Mouse (Mus musculus): ENCODE measurements at regions not wholly inside any gene's neighbourhood (a gene's known extent, or its start where the extent isn't known, plus 50 kb on each side); places are given as distances from the start of the nearest gene placed in this dataset.

- Histone ChIP-seq H3K27ac (ENCODE audit: insufficient read depth, low read depth, low read length, poor library complexity, severe bottlenecking) (no peak overlapping the region), H3K9me3 (ENCODE audit: control insufficient read depth, insufficient read depth, low read depth, low read length) (no peaks in the 10 kb centered on the region), H3K9ac (ENCODE audit: insufficient read depth, low read depth, low read length, poor library complexity, severe bottlenecking) (no peak overlapping the region), H3K4me3 (ENCODE audit: insufficient read depth in 1 of 2, low read depth in 1 of 2, low read length in 2 of 2, poor library complexity in 1 of 2, severe bottlenecking in 1 of 2) (no peak overlapping the region), H3K36me3 (ENCODE audit: control insufficient read depth, insufficient read depth, low read length, poor library complexity, severe bottlenecking) (no peaks in the 10 kb centered on the region), H3K4me1 (ENCODE audit: control insufficient read depth in 2 of 2, insufficient read depth in 2 of 2, low read length in 2 of 2, poor library complexity in 1 of 2) (no peaks in the 10 kb centered on the region)
- DNase-seq (ENCODE audit: low read depth, low spot score) = no peak
- in situ Hi-C loops (cut with MboI; ENCODE audit: low sequenced_read_pairs in 2 of 2, unreplicated experiment in 2 of 2) = loop anchor here in 1 of 2 experiments (10.0 kb wide), 1 partner anchor 718 kb away; no protein-coding TSS in a partner anchor
- TF ChIP-seq ZNF384 (IDR thresholded peaks at IDR 0.05; ENCODE audit: low read depth, low read length) (no peak), CHD2 (IDR thresholded peaks at IDR 0.05; ENCODE audit: low read depth, low read length) (no peak), MAFK (IDR thresholded peaks at IDR 0.05; ENCODE audit: insufficient read depth, low read depth, low read length) (no peak), HCFC1 (IDR thresholded peaks at IDR 0.05; ENCODE audit: borderline replicate concordance, insufficient read depth, low read length) (no peak), ZC3H11A (IDR thresholded peaks at IDR 0.05; ENCODE audit: borderline replicate concordance, low read depth, low read length) (no peak)
These were observed 338.8 kb upstream of the Ddhd1 start for GRCm38 (mm10) chr14:45996760-45997159.

GRCm38 (mm10) chr14:46004078-46004477, 346.1 kb upstream of the Ddhd1 start:
- Histone ChIP-seq H3K9me3 (ENCODE audit: control insufficient read depth, insufficient read depth, low read depth, low read length) (no peaks in the 10 kb centered on the region), H3K9ac (ENCODE audit: insufficient read depth, low read depth, low read length, poor library complexity, severe bottlenecking) (no peak overlapping the region), H3K36me3 (ENCODE audit: control insufficient read depth, insufficient read depth, low read length, poor library complexity, severe bottlenecking) (no peaks in the 10 kb centered on the region), H3K4me1 (ENCODE audit: control insufficient read depth in 2 of 2, insufficient read depth in 2 of 2, low read length in 2 of 2, poor library complexity in 1 of 2) (no peaks in the 10 kb centered on the region), H3K4me3 (ENCODE audit: insufficient read depth in 1 of 2, low read depth in 1 of 2, low read length in 2 of 2, poor library complexity in 1 of 2, severe bottlenecking in 1 of 2) (no peak overlapping the region), H3K27ac (ENCODE audit: insufficient read depth, low read depth, low read length, poor library complexity, severe bottlenecking) (no peak overlapping the region)
- no peak for TF ChIP-seq HCFC1 (IDR thresholded peaks at IDR 0.05; ENCODE audit: borderline replicate concordance, insufficient read depth, low read length)
- no peak for TF ChIP-seq CHD2 (IDR thresholded peaks at IDR 0.05; ENCODE audit: low read depth, low read length)
- no peak for TF ChIP-seq MAFK (IDR thresholded peaks at IDR 0.05; ENCODE audit: insufficient read depth, low read depth, low read length)
- TF ChIP-seq ZC3H11A (IDR thresholded peaks at IDR 0.05; ENCODE audit: borderline replicate concordance, low read depth, low read length) = no peak
- TF ChIP-seq ZNF384 (IDR thresholded peaks at IDR 0.05; ENCODE audit: low read depth, low read length) = no peak
- no peak for DNase-seq (ENCODE audit: low read depth, low spot score)
- in situ Hi-C loops (cut with MboI; ENCODE audit: low sequenced_read_pairs in 2 of 2, unreplicated experiment in 2 of 2) = no loop called here

DNA sequence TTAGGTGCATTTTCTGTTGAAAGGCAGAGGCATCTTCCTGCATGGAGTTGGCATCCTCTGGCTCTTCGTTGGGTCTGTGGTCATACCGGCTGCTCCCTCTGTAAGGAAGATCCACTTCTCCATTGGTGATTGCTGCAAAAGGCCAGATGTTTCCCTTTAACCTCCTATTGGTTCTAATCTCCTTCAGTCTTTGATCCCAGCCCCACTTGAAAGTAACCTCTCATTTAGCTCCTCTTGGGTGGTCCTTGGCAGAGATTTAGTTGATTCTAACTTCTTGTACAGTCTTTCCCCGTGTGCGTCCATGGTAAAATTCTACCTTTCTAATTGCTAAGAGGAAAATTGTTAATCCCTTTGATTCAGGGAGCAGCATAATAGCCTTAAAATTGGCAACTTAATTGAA, 347.4 kb upstream of the Ddhd1 start:
- Histone ChIP-seq H3K4me3 (ENCODE audit: insufficient read depth in 1 of 2, low read depth in 1 of 2, low read length in 2 of 2, poor library complexity in 1 of 2, severe bottlenecking in 1 of 2) (no peak overlapping the region), H3K9me3 (ENCODE audit: control insufficient read depth, insufficient read depth, low read depth, low read length) (no peaks in the 10 kb centered on the region), H3K27ac (ENCODE audit: insufficient read depth, low read depth, low read length, poor library complexity, severe bottlenecking) (no peak overlapping the region), H3K9ac (ENCODE audit: insufficient read depth, low read depth, low read length, poor library complexity, severe bottlenecking) (no peak overlapping the region), H3K4me1 (ENCODE audit: control insufficient read depth in 2 of 2, insufficient read depth in 2 of 2, low read length in 2 of 2, poor library complexity in 1 of 2) (no peaks in the 10 kb centered on the region), H3K36me3 (ENCODE audit: control insufficient read depth, insufficient read depth, low read length, poor library complexity, severe bottlenecking) (no peaks in the 10 kb centered on the region)
- in situ Hi-C loops (cut with MboI; ENCODE audit: low sequenced_read_pairs in 2 of 2, unreplicated experiment in 2 of 2) = no loop called here
- TF ChIP-seq ZNF384 (IDR thresholded peaks at IDR 0.05; ENCODE audit: low read depth, low read length) (no peak), CHD2 (IDR thresholded peaks at IDR 0.05; ENCODE audit: low read depth, low read length) (no peak), HCFC1 (IDR thresholded peaks at IDR 0.05; ENCODE audit: borderline replicate concordance, insufficient read depth, low read length) (no peak), MAFK (IDR thresholded peaks at IDR 0.05; ENCODE audit: insufficient read depth, low read depth, low read length) (no peak)
- no peak for DNase-seq (ENCODE audit: low read depth, low spot score)

- Histone ChIP-seq H3K9ac (ENCODE audit: insufficient read depth, low read depth, low read length, poor library complexity, severe bottlenecking) (no peak overlapping the region), H3K4me1 (ENCODE audit: control insufficient read depth in 2 of 2, insufficient read depth in 2 of 2, low read length in 2 of 2, poor library complexity in 1 of 2) (no peaks in the 10 kb centered on the region), H3K9me3 (ENCODE audit: control insufficient read depth, insufficient read depth, low read depth, low read length) (no peaks in the 10 kb centered on the region), H3K36me3 (ENCODE audit: control insufficient read depth, insufficient read depth, low read length, poor library complexity, severe bottlenecking) (no peaks in the 10 kb centered on the region), H3K27ac (ENCODE audit: insufficient read depth, low read depth, low read length, poor library complexity, severe bottlenecking) (no peak overlapping the region), H3K4me3 (ENCODE audit: insufficient read depth in 1 of 2, low read depth in 1 of 2, low read length in 2 of 2, poor library complexity in 1 of 2, severe bottlenecking in 1 of 2) (no peak overlapping the region)
- DNase-seq (ENCODE audit: low read depth, low spot score) = no peak
- in situ Hi-C loops (cut with MboI; ENCODE audit: low sequenced_read_pairs in 2 of 2, unreplicated experiment in 2 of 2) = no loop called here
- peak; percentile 84 for TF ChIP-seq MAFK (IDR thresholded peaks at IDR 0.05; ENCODE audit: insufficient read depth, low read depth, low read length)
- TF ChIP-seq CHD2 (IDR thresholded peaks at IDR 0.05; ENCODE audit: low read depth, low read length) = no peak
These were observed 355.3 kb upstream of the Ddhd1 start for GRCm38 (mm10) chr14:46013232-46013631.

- no peak for DNase-seq (ENCODE audit: low read depth, low spot score)
- in situ Hi-C loops (cut with MboI; ENCODE audit: low sequenced_read_pairs in 2 of 2, unreplicated experiment in 2 of 2) = no loop called here
- Histone ChIP-seq H3K27ac (ENCODE audit: insufficient read depth, low read depth, low read length, poor library complexity, severe bottlenecking) (no peak overlapping the region), H3K9me3 (ENCODE audit: control insufficient read depth, insufficient read depth, low read depth, low read length) (no peaks in the 10 kb centered on the region), H3K4me3 (ENCODE audit: insufficient read depth in 1 of 2, low read depth in 1 of 2, low read length in 2 of 2, poor library complexity in 1 of 2, severe bottlenecking in 1 of 2) (no peak overlapping the region), H3K36me3 (ENCODE audit: control insufficient read depth, insufficient read depth, low read length, poor library complexity, severe bottlenecking) (no peaks in the 10 kb centered on the region), H3K9ac (ENCODE audit: insufficient read depth, low read depth, low read length, poor library complexity, severe bottlenecking) (no peak overlapping the region), H3K4me1 (ENCODE audit: control insufficient read depth in 2 of 2, insufficient read depth in 2 of 2, low read length in 2 of 2, poor library complexity in 1 of 2) (no peaks in the 10 kb centered on the region)
- TF ChIP-seq ZC3H11A (IDR thresholded peaks at IDR 0.05; ENCODE audit: borderline replicate concordance, low read depth, low read length) (no peak), MAFK (IDR thresholded peaks at IDR 0.05; ENCODE audit: insufficient read depth, low read depth, low read length) (no peak), HCFC1 (IDR thresholded peaks at IDR 0.05; ENCODE audit: borderline replicate concordance, insufficient read depth, low read length) (no peak), CHD2 (IDR thresholded peaks at IDR 0.05; ENCODE audit: low read depth, low read length) (no peak), ZNF384 (IDR thresholded peaks at IDR 0.05; ENCODE audit: low read depth, low read length) (no peak)
These were observed 356.1 kb upstream of the Ddhd1 start for GRCm38 (mm10) chr14:46014090-46014489.

Data from ES-E14 (cell line).